Mouse (Mus musculus): ENCODE data around the gene Dok4.

- TF ChIP-seq CTCF (IDR thresholded peaks at IDR 0.05; ENCODE audit: low read depth, low read length): no peak
- no peak for TF ChIP-seq GATA1 (IDR thresholded peaks at IDR 0.05; ENCODE audit: borderline replicate concordance, low read length)
- TF ChIP-seq TAL1 (conservative IDR thresholded peaks at IDR 0.05; ENCODE audit: low read depth, low read length): no peak
Observed at GRCm38 (mm10) chr8:94872156-94872555, 4.0 kb downstream of the Dok4 start.
